Mouse (Mus musculus) liver, postnatal 0 days (tissue): ENCODE results near the gene Ppib. TPM values are rescaled to one million over a fixed set of nuclear protein-coding genes. Genes with fewer than 3 reads are reported as not detected.

ENCODE experiments used
- ATAC-seq: fragments of 200-750 bp; cut with Nextera tagmentation; 2 replicates; pipeline ENCODE4 v1.8.0; 2017; ENCODE audit warnings: mild to moderate bottlenecking, moderate library complexity
- DNase-seq: peaks from one replicate; pipeline ENCODE4 v3.0.0-alpha.2; 2016
- H3K27ac ChIP-seq: fragments of 300-500 bp; sonication (generic); 2 replicates; pipeline ENCODE4 v1.5.1; 2014; ENCODE audit warnings: antibody characterized with exemption, moderate library complexity, mild to moderate bottlenecking, low read depth
- H3K27me3 ChIP-seq: fragments of 300-500 bp; sonication (generic); 2 replicates; pipeline ENCODE4 v1.6.1; 2014; ENCODE audit warnings: low read length, control low read depth, mixed read lengths; ENCODE audit not compliant: insufficient read depth
- H3K36me3 ChIP-seq: fragments of 300-500 bp; sonication (generic); replicated peaks from 2 replicates; pipeline ENCODE4 v1.6.1; 2014; ENCODE audit warnings: mild to moderate bottlenecking, control low read depth, low read length, moderate library complexity, mixed read lengths; ENCODE audit not compliant: insufficient read depth
- H3K4me1 ChIP-seq: fragments of 300-500 bp; sonication (generic); 2 replicates; pipeline ENCODE4 v1.6.1; 2014; ENCODE audit warnings: antibody characterized with exemption, mild to moderate bottlenecking, control low read depth; ENCODE audit not compliant: insufficient read depth
- H3K4me2 ChIP-seq: fragments of 300-500 bp; sonication (generic); 2 replicates; pipeline ENCODE4 v1.6.1; 2014; ENCODE audit warnings: low read depth, mild to moderate bottlenecking, low read length, moderate library complexity, mixed read lengths
- H3K4me3 ChIP-seq: fragments of 300-500 bp; sonication (generic); 2 replicates; pipeline ENCODE4 v1.5.1; 2014; ENCODE audit warnings: low read depth, low read length
- H3K9ac ChIP-seq: fragments of 300-500 bp; sonication (generic); replicated peaks from 2 replicates; pipeline ENCODE4 v1.6.1; 2014; ENCODE audit warnings: mild to moderate bottlenecking, moderate library complexity
- H3K9me3 ChIP-seq: fragments of 300-500 bp; sonication (generic); 2 replicates; pipeline ENCODE4 v1.6.1; 2016; ENCODE audit warnings: mild to moderate bottlenecking, control low read depth, low read length, mixed read lengths
- CTCF ChIP-seq: sonication (generic); IDR thresholded peaks from 2 replicates; pipeline ENCODE4 v1.5.1; 2016; ENCODE audit warnings: antibody characterized with exemption, low read depth
- EP300 ChIP-seq: IDR thresholded peaks from 2 replicates; pipeline ENCODE4 v1.6.1; 2016; ENCODE audit warnings: antibody characterized with exemption, low read depth, mild to moderate bottlenecking
- WGBS: fragments of 180-500 bp; shearing (Covaris S2); extraction: QIAGEN DNeasy Blood & Tissue Kit; methylation state at CpG from one replicate; pipeline ENCODE4 v1.1.7; 2014; ENCODE audit not compliant: insufficient replicate concordance; 5-methylcytosine and 5-hydroxymethylcytosine counted together
- polyA plus RNA-seq: library from polyadenylated mRNA; unstranded; fragments of >200 nt; fragmentation: Nextera tagmentation; extraction: Ambion mirVana; gene quantifications from 2 replicates; pipeline ENCODE4 v1.2.1, GENCODE M21; 2015

The Ppib gene
- polyA plus RNA-seq, 1 experiment from 2014 or later = 376 TPM

- no peak for ATAC-seq
- Histone ChIP-seq H3K36me3 (peaks cover 73% of the 10 kb centered on the region), H3K4me2 (no peak overlapping the region), H3K4me3 (no peak overlapping the region), H3K9ac (no peak overlapping the region), H3K27me3 (no peaks in the 10 kb centered on the region), H3K27ac (no peak overlapping the region), H3K9me3 (no peaks in the 10 kb centered on the region), H3K4me1 (0 out of 2 replicates have a peak, but pooled peaks cover 2% of the 10 kb centered on the region)
- DNase-seq = no peak
- no peak for TF ChIP-seq CTCF
- no peak for TF ChIP-seq EP300
- 91% methylated on average over 13 of the region's 13 CpGs for WGBS
Measured at GRCm38 (mm10) chr9:66090593-66091244, 30.7 kb downstream of the Ppib start.

DNA sequence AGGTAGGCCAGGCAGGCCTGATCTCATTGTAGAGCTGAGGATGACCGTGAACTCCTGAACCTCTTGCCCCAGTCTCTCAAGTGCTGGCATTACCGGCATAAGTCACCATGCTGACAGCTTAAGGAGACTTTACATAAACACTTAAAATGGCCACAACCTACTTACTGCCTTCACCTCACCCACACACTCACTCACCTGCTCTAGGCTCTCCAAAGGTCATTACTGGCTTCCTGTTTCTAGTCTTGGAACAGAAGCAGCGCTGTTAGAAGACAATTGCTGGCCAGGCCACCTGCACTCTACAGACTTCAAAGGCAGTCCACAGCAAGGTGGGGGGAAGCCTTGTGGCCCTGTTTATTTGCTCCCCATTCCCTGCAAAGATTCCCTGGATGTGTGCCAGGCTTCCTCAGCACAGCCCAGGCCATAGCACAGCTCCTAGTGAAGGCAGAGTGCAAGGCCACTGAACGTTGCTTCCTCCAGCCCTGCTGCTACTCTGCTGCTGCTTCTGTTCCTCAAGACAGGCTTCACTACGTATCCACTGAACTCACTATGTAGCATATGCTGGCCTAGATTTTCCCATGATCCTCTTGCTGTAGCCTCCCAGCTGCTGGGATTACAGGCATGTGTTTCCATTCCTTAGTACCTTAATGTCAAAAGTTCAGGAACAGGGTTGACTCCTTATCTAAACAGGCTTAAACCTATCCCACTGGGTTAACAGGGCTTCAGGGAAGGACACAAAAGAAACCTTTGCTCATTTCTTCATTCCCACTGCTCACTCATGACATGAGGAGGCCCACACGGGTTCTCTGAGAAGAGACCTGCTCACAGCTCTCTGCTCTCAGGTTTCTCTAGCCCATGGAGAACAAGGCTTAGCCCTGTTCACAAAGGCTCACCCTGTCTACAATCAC lies 31.6 kb downstream of the Ppib start:
- no peak for DNase-seq

DNA sequence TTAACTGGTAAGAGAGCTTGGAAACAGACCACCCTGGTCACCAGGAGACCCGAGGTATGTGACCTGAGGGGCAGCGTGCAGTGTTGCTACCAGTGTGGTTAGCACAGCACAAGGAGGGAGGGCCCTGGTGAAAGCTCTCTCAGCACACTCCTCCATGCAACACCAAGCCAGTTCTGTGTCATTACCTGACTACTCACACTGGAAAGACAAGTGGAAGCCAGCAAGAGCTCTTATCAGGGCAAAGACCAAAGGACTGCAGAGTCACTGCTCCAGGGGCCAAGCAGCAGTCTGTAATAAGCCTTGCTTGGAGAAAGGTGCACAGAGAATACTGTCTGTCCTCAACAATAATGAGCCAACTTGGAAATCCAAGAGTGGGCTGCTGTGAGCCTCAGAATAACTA lies 32.6 kb downstream of the Ppib start:
- Histone ChIP-seq H3K9ac (no peak overlapping the region), H3K4me3 (no peak overlapping the region), H3K27me3 (no peaks in the 10 kb centered on the region), H3K27ac (no peak overlapping the region), H3K36me3 (peaks cover 82% of the 10 kb centered on the region), H3K4me2 (no peak overlapping the region), H3K4me1 (0 out of 2 replicates have a peak, but pooled peaks cover 2% of the 10 kb centered on the region), H3K9me3 (no peaks in the 10 kb centered on the region)
- TF ChIP-seq CTCF (no peak), EP300 (no peak)
- DNase-seq (no peak), ATAC-seq (no peak)
- 76% methylated on average over 2 of the region's 2 CpGs for WGBS

More for the DNA sequence above, 31.6 kb downstream of the Ppib start:
- Histone ChIP-seq H3K9ac (no peak overlapping the region), H3K27ac (no peak overlapping the region), H3K4me2 (no peak overlapping the region), H3K36me3 (peaks cover 82% of the 10 kb centered on the region), H3K4me1 (0 out of 2 replicates have a peak, but pooled peaks cover 2% of the 10 kb centered on the region), H3K27me3 (no peaks in the 10 kb centered on the region), H3K9me3 (no peaks in the 10 kb centered on the region), H3K4me3 (no peak overlapping the region)
- no peak for TF ChIP-seq EP300
- no peak for TF ChIP-seq CTCF
- no peak for ATAC-seq
- 74% methylated on average over 6 of the region's 6 CpGs for WGBS

DNA sequence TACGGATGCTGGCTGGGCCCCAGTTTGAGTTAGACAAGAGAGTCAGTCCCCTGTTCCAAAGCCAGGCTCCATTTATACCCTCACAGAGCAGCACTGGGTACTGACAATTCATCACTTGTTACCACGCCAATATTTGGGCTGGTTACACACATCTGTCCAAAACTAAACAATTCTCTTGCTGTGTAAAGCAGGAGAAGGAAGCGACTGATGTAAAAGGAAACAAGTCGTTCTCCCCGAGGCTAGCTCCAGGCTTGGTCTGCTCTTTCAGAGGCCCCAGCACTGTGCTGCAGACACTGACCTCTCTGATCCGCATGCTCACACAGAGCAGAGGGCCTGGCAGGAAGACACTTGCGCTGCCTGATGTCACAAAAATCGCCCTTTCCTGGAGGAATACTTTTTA lies 41.6 kb downstream of the Ppib start:
- no peak for ATAC-seq
- Histone ChIP-seq H3K4me1 (no peaks in the 10 kb centered on the region), H3K4me2 (no peak overlapping the region), H3K27me3 (no peaks in the 10 kb centered on the region), H3K27ac (no peak overlapping the region), H3K9ac (no peak overlapping the region), H3K4me3 (no peak overlapping the region), H3K9me3 (no peaks in the 10 kb centered on the region), H3K36me3 (peaks cover 82% of the 10 kb centered on the region)
- no peak for DNase-seq
- TF ChIP-seq EP300 (no peak), CTCF (no peak)
- WGBS = 86% methylated on average over 8 of the region's 8 CpGs

DNA sequence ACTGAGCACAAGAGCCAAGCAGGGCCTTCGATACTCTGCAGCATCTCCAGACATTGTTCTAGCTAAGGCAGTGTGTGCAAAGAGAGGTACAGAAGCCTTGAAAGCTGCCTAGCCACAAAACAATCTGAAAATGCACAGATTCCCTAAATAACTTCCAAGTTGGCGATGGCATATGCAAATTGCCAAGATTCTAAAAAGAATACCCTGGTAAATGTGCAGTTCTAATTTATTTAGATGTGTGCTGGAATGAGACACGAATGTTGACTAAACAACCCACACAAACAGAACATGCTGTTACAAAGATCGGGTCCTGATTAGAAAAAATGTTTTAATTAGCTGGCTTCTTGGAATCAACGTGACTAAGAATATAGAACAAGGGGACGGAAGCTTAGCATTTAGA lies 42.6 kb downstream of the Ppib start:
- no peak for DNase-seq
- TF ChIP-seq EP300 = no peak
- no peak for TF ChIP-seq CTCF
- H3K4me3 ChIP-seq = no peak overlapping the region
- no peak for ATAC-seq
- H3K4me1 ChIP-seq = no peaks in the 10 kb centered on the region
- no peak overlapping the region for H3K9ac ChIP-seq
- H3K27ac ChIP-seq = no peak overlapping the region
- H3K27me3 ChIP-seq = no peaks in the 10 kb centered on the region
- H3K9me3 ChIP-seq = no peaks in the 10 kb centered on the region
- no peak overlapping the region for H3K4me2 ChIP-seq
- 85% methylated on average over 6 of the region's 6 CpGs for WGBS
- peaks cover 78% of the 10 kb centered on the region for H3K36me3 ChIP-seq

GRCm38 (mm10) chr9:66104601-66105000 lies 44.6 kb downstream of the Ppib start:
- ATAC-seq (no peak), DNase-seq (no peak)
- Histone ChIP-seq H3K9me3 (no peaks in the 10 kb centered on the region), H3K4me3 (no peak overlapping the region), H3K27ac (no peak overlapping the region), H3K36me3 (peaks cover 85% of the 10 kb centered on the region), H3K27me3 (no peaks in the 10 kb centered on the region), H3K4me2 (no peak overlapping the region), H3K4me1 (no peaks in the 10 kb centered on the region), H3K9ac (no peak overlapping the region)
- no peak for TF ChIP-seq EP300
- TF ChIP-seq CTCF = no peak
- WGBS = 88% methylated on average over 4 of the region's 4 CpGs
